Mouse (Mus musculus) thymus, postnatal 14 days (tissue): ENCODE measurements around the gene Best3.
"Not testable (repeated sequence)": the region's sequence is repeated elsewhere in the genome, so short reads cannot be mapped to it uniquely, and the experiment has no call there.

Source experiments
- DNase-seq: peaks from one replicate; pipeline ENCODE4 v3.0.0; 2021

Best3 gene

GRCm38 (mm10) chr10:116980273-116980672 lies 5.8 kb upstream of the Best3 start:
- DNase-seq: no peak

- peak; percentile 49 for DNase-seq
These were observed 5.2 kb upstream of the Best3 start for GRCm38 (mm10) chr10:116980888-116981287.

GRCm38 (mm10) chr10:116982526-116982925 lies 3.6 kb upstream of the Best3 start:
- no peak for DNase-seq

- DNase-seq: no peak
These were observed 1.3 kb upstream of the Best3 start for GRCm38 (mm10) chr10:116984836-116985235.

GRCm38 (mm10) chr10:116993971-116994370 lies 7.9 kb downstream of the Best3 start:
- DNase-seq: no peak

GRCm38 (mm10) chr10:116995162-116995561 lies 9.0 kb downstream of the Best3 start:
- DNase-seq: no peak

GRCm38 (mm10) chr10:116995584-116996235 lies 9.6 kb downstream of the Best3 start:
- DNase-seq: no peak

- no peak for DNase-seq
These were observed 10.1 kb downstream of the Best3 start for GRCm38 (mm10) chr10:116996236-116996600.

- DNase-seq: no peak
These were observed 12.8 kb downstream of the Best3 start for GRCm38 (mm10) chr10:116998716-116999455.

- DNase-seq: no peak
These were observed 14.9 kb downstream of the Best3 start for GRCm38 (mm10) chr10:117000975-117001374.

GRCm38 (mm10) chr10:117004695-117005094 lies 18.6 kb downstream of the Best3 start:
- DNase-seq: no peak

- DNase-seq: no peak
These were observed 19.8 kb downstream of the Best3 start for GRCm38 (mm10) chr10:117005707-117006464.

- DNase-seq: no peak
These were observed 23.6 kb downstream of the Best3 start for GRCm38 (mm10) chr10:117009691-117010090.

GRCm38 (mm10) chr10:117011047-117011446 lies 24.9 kb downstream of the Best3 start:
- DNase-seq: no peak

- no peak for DNase-seq
These were observed 27.7 kb downstream of the Best3 start for GRCm38 (mm10) chr10:117013689-117014390.

GRCm38 (mm10) chr10:117014565-117014964 lies 28.5 kb downstream of the Best3 start:
- no peak for DNase-seq

- no peak for DNase-seq
These were observed 32.2 kb downstream of the Best3 start for GRCm38 (mm10) chr10:117018281-117018840.

- DNase-seq: no peak
These were observed 35.1 kb downstream of the Best3 start for GRCm38 (mm10) chr10:117021020-117021754.

- DNase-seq: no peak
These were observed 37.6 kb downstream of the Best3 start for GRCm38 (mm10) chr10:117023693-117024092.

GRCm38 (mm10) chr10:117025776-117026175 lies 39.7 kb downstream of the Best3 start:
- not testable (repeated sequence) for DNase-seq

- DNase-seq: no peak
These were observed 40.1 kb downstream of the Best3 start for GRCm38 (mm10) chr10:117026176-117026575.

GRCm38 (mm10) chr10:117031160-117031559 lies 45.0 kb downstream of the Best3 start:
- DNase-seq: no peak
